Mouse (Mus musculus) olfactory bulb, adult 2 months (tissue): ENCODE results near the gene Map6.

Experiments
- CTCF ChIP-seq: fragments of 200-500 bp; IDR thresholded peaks from 2 replicates; pipeline ENCODE4 v1.5.1; 2012; ENCODE audit warnings: low read depth, mild to moderate bottlenecking, low read length, moderate library complexity; ENCODE audit not compliant: insufficient read depth
- POLR2A ChIP-seq: fragments of 200-500 bp; IDR thresholded peaks from 2 replicates; pipeline ENCODE4 v1.6.1; 2012; ENCODE audit warnings: mild to moderate bottlenecking, low read depth, low read length, moderate library complexity; ENCODE audit not compliant: insufficient read depth

GRCm38 (mm10) chr7:99248906-99249581 lies 18.2 kb upstream of the Map6 start:
- TF ChIP-seq POLR2A (no peak), CTCF (no peak)
